Mouse (Mus musculus): ENCODE data around the gene Ccs. TPM values are rescaled to one million over a fixed set of nuclear protein-coding genes. Genes with fewer than 3 reads are reported as not detected.
"Not testable (repeated sequence)": the region's sequence is repeated elsewhere in the genome, so short reads cannot be mapped to it uniquely, and the experiment has no call there.

Ccs gene
- total RNA-seq, 2 experiments from 2014 or later, result 30.6 to 31.9 TPM

- ATAC-seq (replicated peaks; ENCODE audit: poor library complexity), result no peak
Observed at GRCm38 (mm10) chr19:4837049-4837448, 2.1 kb downstream of the Ccs start.

GRCm38 (mm10) chr19:4836096-4836495, 3.0 kb downstream of the Ccs start:
- ATAC-seq (replicated peaks; ENCODE audit: poor library complexity), result no peak

- no peak for ATAC-seq (replicated peaks; ENCODE audit: poor library complexity)
Observed at GRCm38 (mm10) chr19:4833977-4834376, 5.2 kb downstream of the Ccs start.

GRCm38 (mm10) chr19:4829156-4829555, 10.0 kb downstream of the Ccs start:
- no peak for ATAC-seq (replicated peaks; ENCODE audit: poor library complexity)

GRCm38 (mm10) chr19:4828444-4829114, 10.6 kb downstream of the Ccs start:
- ATAC-seq (replicated peaks; ENCODE audit: poor library complexity), result no peak

GRCm38 (mm10) chr19:4820678-4821303, 18.3 kb downstream of the Ccs start:
- ATAC-seq (replicated peaks; ENCODE audit: poor library complexity), result no peak

GRCm38 (mm10) chr19:4817182-4817835, 21.8 kb downstream of the Ccs start:
- no peak for ATAC-seq (replicated peaks; ENCODE audit: poor library complexity)

- no peak for ATAC-seq (replicated peaks; ENCODE audit: poor library complexity)
Observed at GRCm38 (mm10) chr19:4813015-4813414, 26.1 kb downstream of the Ccs start.

- not testable (repeated sequence) for ATAC-seq (replicated peaks; ENCODE audit: poor library complexity)
Observed at GRCm38 (mm10) chr19:4812334-4812949, 26.7 kb downstream of the Ccs start.

- no peak for ATAC-seq (replicated peaks; ENCODE audit: poor library complexity)
Observed at GRCm38 (mm10) chr19:4811909-4812242, 27.3 kb downstream of the Ccs start.

- ATAC-seq (replicated peaks; ENCODE audit: poor library complexity), result peak; percentile 92
Observed at GRCm38 (mm10) chr19:4811063-4811908, 27.8 kb downstream of the Ccs start, which contains the start of the genes Gm21992 and Rbm14. Gene Gm21992 (minus strand): TSS chr19:4811612. Gene Rbm14 (minus strand): TSS chr19:4811634.

GRCm38 (mm10) chr19:4810746-4811062, 28.4 kb downstream of the Ccs start:
- ATAC-seq (replicated peaks; ENCODE audit: poor library complexity), result no peak

- no peak for ATAC-seq (replicated peaks; ENCODE audit: poor library complexity)
Observed at GRCm38 (mm10) chr19:4810309-4810708, 28.8 kb downstream of the Ccs start.

GRCm38 (mm10) chr19:4803283-4803682, 35.8 kb downstream of the Ccs start:
- no peak for ATAC-seq (replicated peaks; ENCODE audit: poor library complexity)

GRCm38 (mm10) chr19:4802691-4803091, 36.4 kb downstream of the Ccs start:
- ATAC-seq (replicated peaks; ENCODE audit: poor library complexity), result no peak

GRCm38 (mm10) chr19:4799083-4799482, 40.0 kb downstream of the Ccs start:
- ATAC-seq (replicated peaks; ENCODE audit: poor library complexity), result no peak

- no peak for ATAC-seq (replicated peaks; ENCODE audit: poor library complexity)
Observed at GRCm38 (mm10) chr19:4797846-4798245, 41.3 kb downstream of the Ccs start.

- ATAC-seq (replicated peaks; ENCODE audit: poor library complexity), result no peak
Observed at GRCm38 (mm10) chr19:4795929-4796328, 43.2 kb downstream of the Ccs start.

- ATAC-seq (replicated peaks; ENCODE audit: poor library complexity), result peak; percentile 97
Observed at GRCm38 (mm10) chr19:4793831-4794422, 45.2 kb downstream of the Ccs start, which contains the start of gene Rbm4. Gene Rbm4 (minus strand): TSS chr19:4793901.

- ATAC-seq (replicated peaks; ENCODE audit: poor library complexity), result peak; percentile 13; the same call in 1 of the 2 replicates
Observed at GRCm38 (mm10) chr19:4793281-4793830, 45.8 kb downstream of the Ccs start.
